Mouse (Mus musculus): ENCODE results near the gene Sox5. TPM values are rescaled to one million over a fixed set of nuclear protein-coding genes. Genes with fewer than 3 reads are reported as not detected.

Sox5 gene
- total and polyA plus RNA-seq, 3 experiments = 0.08 to 0.47 (median 0.46) TPM

- TF ChIP-seq MAX (IDR thresholded peaks at IDR 0.05; ENCODE audit: low read length) (no peak), HCFC1 (IDR thresholded peaks at IDR 0.05; ENCODE audit: low read depth, low read length) (no peak), ZKSCAN1 (IDR thresholded peaks at IDR 0.05; ENCODE audit: borderline replicate concordance, low read depth, low read length) (no peak), POLR2A (IDR thresholded peaks at IDR 0.05; ENCODE audit: low read depth, low read length) (no peak), POLR2AphosphoS2 (IDR thresholded peaks at IDR 0.05; ENCODE audit: low read depth, low read length) (no peak), ZMIZ1 (IDR thresholded peaks at IDR 0.05; ENCODE audit: low read depth, low read length) (no peak), MAZ (IDR thresholded peaks at IDR 0.05; ENCODE audit: low read depth, low read length) (no peak), TCF12 (IDR thresholded peaks at IDR 0.05; ENCODE audit: low read depth, low read length) (no peak), ELF1 (IDR thresholded peaks at IDR 0.05; ENCODE audit: low read depth, low read length) (no peak), MYC (IDR thresholded peaks at IDR 0.05; ENCODE audit: low read depth, low read length) (no peak), ETS1 (conservative IDR thresholded peaks at IDR 0.05; ENCODE audit: low read depth, low read length) (no peak), KAT2A (IDR thresholded peaks at IDR 0.05; ENCODE audit: insufficient replicate concordance, low read length) (no peak)
- no peaks in the 10 kb centered on the region for H3K27me3 ChIP-seq (replicated peaks)
- no peak overlapping the region for H3K27ac ChIP-seq (ENCODE audit: insufficient read depth, low read depth)
- no peaks in the 10 kb centered on the region for H3K9me3 ChIP-seq (replicated peaks; ENCODE audit: low read length)
- H3K9ac ChIP-seq (ENCODE audit: insufficient read depth, low read depth) = no peak overlapping the region
- no peaks in the 10 kb centered on the region for H3K79me2 ChIP-seq (replicated peaks; ENCODE audit: control insufficient read depth, extremely low read depth, insufficient read depth, poor library complexity, severe bottlenecking)
- in situ Hi-C loops (cut with MboI; ENCODE audit: low pct_ligation_motif_present, low pct_unique_long_range_greater_than_20kb, low sequenced_read_pairs) = no loop called here
- H3K4me1 ChIP-seq (ENCODE audit: control insufficient read depth in 1 of 2, insufficient read depth in 2 of 2) = 0 out of 4 replicates have a peak, but pooled peaks cover 0 to 4% of the 10 kb centered on the region in 2 experiments
- no peak overlapping the region for H3K4me2 ChIP-seq (ENCODE audit: insufficient read depth, low read depth, poor library complexity, severe bottlenecking)
- no peak for DNase-seq (ENCODE audit: extremely low read depth)
- dilution Hi-C loops (cut with MboI; ENCODE audit: extremely low pct_ligation_motif_present, extremely low pct_unique_long_range_greater_than_20kb, low sequenced_read_pairs) = no loop called here
- H3K4me3 ChIP-seq (replicated peaks in 1 of 3; ENCODE audit: low read depth in 2 of 3, low read length in 2 of 3, poor library complexity in 1 of 3) = no peak overlapping the region
- no peaks in the 10 kb centered on the region for H3K36me3 ChIP-seq (replicated peaks in 1 of 2; ENCODE audit: control insufficient read depth in 1 of 2, insufficient read depth in 1 of 2, low read length in 1 of 2)
These were observed 458.4 kb downstream of the Sox5 start for GRCm38 (mm10) chr6:144323372-144323771.

GRCm38 (mm10) chr6:144322297-144323047, 459.3 kb downstream of the Sox5 start:
- in situ Hi-C loops (cut with MboI; ENCODE audit: low pct_ligation_motif_present, low pct_unique_long_range_greater_than_20kb, low sequenced_read_pairs) = no loop called here
- no peaks in the 10 kb centered on the region for H3K9me3 ChIP-seq (replicated peaks; ENCODE audit: low read length)
- no peaks in the 10 kb centered on the region for H3K27me3 ChIP-seq (replicated peaks)
- no peak overlapping the region for H3K27ac ChIP-seq (ENCODE audit: insufficient read depth, low read depth)
- H3K79me2 ChIP-seq (replicated peaks; ENCODE audit: control insufficient read depth, extremely low read depth, insufficient read depth, poor library complexity, severe bottlenecking) = no peaks in the 10 kb centered on the region
- no peak for DNase-seq (ENCODE audit: extremely low read depth)
- H3K36me3 ChIP-seq (replicated peaks in 1 of 2; ENCODE audit: control insufficient read depth in 1 of 2, insufficient read depth in 1 of 2, low read length in 1 of 2) = no peaks in the 10 kb centered on the region
- H3K9ac ChIP-seq (ENCODE audit: insufficient read depth, low read depth) = no peak overlapping the region
- dilution Hi-C loops (cut with MboI; ENCODE audit: extremely low pct_ligation_motif_present, extremely low pct_unique_long_range_greater_than_20kb, low sequenced_read_pairs) = no loop called here
- H3K4me3 ChIP-seq (replicated peaks in 1 of 3; ENCODE audit: low read depth in 2 of 3, low read length in 2 of 3, poor library complexity in 1 of 3) = no peak overlapping the region
- TF ChIP-seq ZMIZ1 (IDR thresholded peaks at IDR 0.05; ENCODE audit: low read depth, low read length) (no peak), POLR2AphosphoS2 (IDR thresholded peaks at IDR 0.05; ENCODE audit: low read depth, low read length) (no peak), RCOR1 (conservative IDR thresholded peaks at IDR 0.05; ENCODE audit: low read depth, low read length) (no peak), MAFK (IDR thresholded peaks at IDR 0.05; ENCODE audit: insufficient replicate concordance, low read length) (no peak), ZKSCAN1 (IDR thresholded peaks at IDR 0.05; ENCODE audit: borderline replicate concordance, low read depth, low read length) (no peak), ELF1 (IDR thresholded peaks at IDR 0.05; ENCODE audit: low read depth, low read length) (no peak), SIN3A (IDR thresholded peaks at IDR 0.05; ENCODE audit: low read length) (no peak), UBTF (IDR thresholded peaks at IDR 0.05; ENCODE audit: low read depth, low read length) (no peak), CHD1 (IDR thresholded peaks at IDR 0.05; ENCODE audit: low read depth, low read length) (no peak), USF1 (IDR thresholded peaks at IDR 0.05; ENCODE audit: low read depth, low read length) (no peak), NELFE (IDR thresholded peaks at IDR 0.05; ENCODE audit: low read depth, low read length) (no peak), CHD2 (IDR thresholded peaks at IDR 0.05; ENCODE audit: low read length) (no peak), MAZ (IDR thresholded peaks at IDR 0.05; ENCODE audit: low read depth, low read length) (no peak), IRF4 (IDR thresholded peaks at IDR 0.05; ENCODE audit: low read depth, low read length) (no peak)
- H3K4me2 ChIP-seq (ENCODE audit: insufficient read depth, low read depth, poor library complexity, severe bottlenecking) = no peak overlapping the region
- H3K4me1 ChIP-seq (ENCODE audit: control insufficient read depth in 1 of 2, insufficient read depth in 2 of 2) = 0 out of 4 replicates have a peak, but pooled peaks cover 0 to 4% of the 10 kb centered on the region in 2 experiments

Measured in CH12.LX (cell line).